8 mouse cellular contexts compared by ENCODE assay signal in the genomic region with DNA sequence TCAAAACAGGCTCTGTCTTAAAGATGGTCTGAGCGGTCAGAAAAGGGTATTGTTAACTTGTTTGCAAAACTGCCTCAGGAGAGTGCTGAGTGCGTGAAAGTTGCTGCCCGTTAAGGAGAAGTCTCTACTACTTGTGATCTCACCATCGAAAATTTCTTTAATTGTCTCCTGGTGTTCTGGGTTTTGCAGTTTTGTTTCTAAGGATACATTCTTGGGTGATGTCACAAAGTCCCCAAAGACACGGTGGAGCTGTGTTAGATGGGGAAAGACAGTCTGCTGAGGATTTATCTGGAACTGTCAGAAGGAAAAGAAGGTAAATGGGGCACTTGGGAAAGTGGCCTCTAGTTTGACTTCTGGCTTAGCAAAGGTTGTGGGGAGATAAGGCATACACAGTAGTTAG.
A peak's percentile ranks its signal among the peaks of the same experiment; 100 is the strongest.
DNase-seq lines count a peak whose midpoint lies in the region; ATAC-seq lines count a peak whose summit lies in the region.

No protein-coding gene starts in this region.

- no peak for ATAC-seq in heart, embryonic 13.5 days (ENCODE audit: extremely low read depth, insufficient number of reproducible peaks, low FRiP score, low TSS enrichment)
- ATAC-seq in heart, embryonic 15.5 days (replicated peaks; ENCODE audit: insufficient number of reproducible peaks, insufficient read depth, low FRiP score, low read depth): no peak
- no peak for ATAC-seq in erythroid progenitor cell, adult 5-6 weeks (replicated peaks; ENCODE audit: low FRiP score, poor library complexity, severe bottlenecking)

- H3K27me3 ChIP-seq in heart, embryonic 13.5 days (replicated peaks): no peaks in the 10 kb centered on the region
- H3K27me3 ChIP-seq in heart, embryonic 15.5 days: no peaks in the 10 kb centered on the region
- H3K27me3 ChIP-seq in megakaryocyte, embryonic 14.5 days (replicated peaks): peaks cover 32% of the 10 kb centered on the region

- H3K36me3 ChIP-seq in heart, embryonic 13.5 days: no peaks in the 10 kb centered on the region
- H3K36me3 ChIP-seq in heart, embryonic 15.5 days: no peaks in the 10 kb centered on the region
- no peaks in the 10 kb centered on the region for H3K36me3 ChIP-seq in megakaryocyte, embryonic 14.5 days (replicated peaks; ENCODE audit: low read length)

- no peaks in the 10 kb centered on the region for H3K9me3 ChIP-seq in heart, embryonic 13.5 days
- H3K9me3 ChIP-seq in heart, embryonic 15.5 days (replicated peaks): no peaks in the 10 kb centered on the region
- peaks cover 15% of the 10 kb centered on the region for H3K9me3 ChIP-seq in megakaryocyte, embryonic 14.5 days

- no peak overlapping the region for H3K9ac ChIP-seq in heart, embryonic 13.5 days
- no peak overlapping the region for H3K9ac ChIP-seq in heart, embryonic 15.5 days

- no peak overlapping the region for H3K4me2 ChIP-seq in heart, embryonic 13.5 days
- no peak overlapping the region for H3K4me2 ChIP-seq in heart, embryonic 15.5 days

- WGBS in heart, embryonic 13.5 days: 40% methylated on average over 5 of the region's 5 CpGs
- 44% methylated on average over 5 of the region's 5 CpGs for WGBS in heart, embryonic 15.5 days

- DNase-seq in heart, postnatal 25 days (ENCODE audit: low spot score): no peak
- DNase-seq in Muller cell, postnatal 12 days (ENCODE audit: inconsistent ontology term): peak; percentile 24
- no peak for DNase-seq in ovary, adult 18-20 months (ENCODE audit: low spot score)
- no peak for DNase-seq in ovary, postnatal 10 days (ENCODE audit: low spot score)

- H3K27ac ChIP-seq in heart, embryonic 13.5 days (replicated peaks): peak overlapping the region; percentile 69
- peak overlapping the region; percentile 1; the same call in 1 of the 2 replicates for H3K27ac ChIP-seq in heart, embryonic 15.5 days

- H3K4me1 ChIP-seq in heart, embryonic 13.5 days: peaks cover 34% of the 10 kb centered on the region
- peaks cover 33% of the 10 kb centered on the region for H3K4me1 ChIP-seq in heart, embryonic 15.5 days (replicated peaks)
- peaks cover 29% of the 10 kb centered on the region for H3K4me1 ChIP-seq in megakaryocyte, embryonic 14.5 days

- H3K4me3 ChIP-seq in heart, embryonic 13.5 days: no peak overlapping the region
- no peak overlapping the region for H3K4me3 ChIP-seq in heart, embryonic 15.5 days
- peak overlapping the region; percentile 46 for H3K4me3 ChIP-seq in megakaryocyte, embryonic 14.5 days (replicated peaks)

- intact Hi-C loops in heart, postnatal 25 days (cut with DNase I): no loop called here
